12 mouse cellular contexts compared by ENCODE assay signal in genomic region chr1:182878719-182879118, GRCm38 (mm10).
"Had no signal": no experiment of that assay in that cellular context is flagged by ENCODE, and none has a peak within 500 bp of the region (broad histone marks: within the 10 kb centered on the region; RNA-seq: fewer than 3 reads in every experiment).

No protein-coding gene starts in this region.

- DNase-seq: kidney, postnatal 36 days; layer of hippocampus, adult 9-11 months; layer of hippocampus, postnatal 36 days; lung, adult 2 months; lung, postnatal 36 days; right cerebral cortex, postnatal 14 days; thymus, postnatal 4 days had no signal

- H3K9ac ChIP-seq: limb, embryonic 13.5 days; liver, embryonic 14.5 days; midbrain, embryonic 13.5 days had no signal

- H3K27me3 ChIP-seq: limb, embryonic 13.5 days; midbrain, embryonic 13.5 days had no signal

- H3K27ac ChIP-seq: kidney, postnatal 0 days; limb, embryonic 13.5 days; liver, embryonic 14.5 days; midbrain, embryonic 13.5 days had no signal

- H3K4me3 ChIP-seq: limb, embryonic 13.5 days; midbrain, embryonic 13.5 days had no signal

- ATAC-seq: lung, postnatal 0 days; midbrain, embryonic 13.5 days had no signal

- H3K36me3 ChIP-seq: midbrain, embryonic 13.5 days had no signal

- H3K9me3 ChIP-seq: midbrain, embryonic 13.5 days had no signal

- H3K4me2 ChIP-seq: limb, embryonic 13.5 days; midbrain, embryonic 13.5 days had no signal
